Mouse (Mus musculus) neural tube, postnatal 0 days (tissue): ENCODE results near the gene Olfr625-ps1. TPM values are rescaled to one million over a fixed set of nuclear protein-coding genes. Genes with fewer than 3 reads are reported as not detected.

Source experiments
- polyA plus RNA-seq: library from polyadenylated mRNA; unstranded; fragments of >200 nt; fragmentation: Nextera tagmentation; extraction: Ambion mirVana; gene quantifications from 2 replicates; pipeline ENCODE4 v1.2.1, GENCODE M21; 2015

Gene Olfr625-ps1
- not detected in 2 replicates for polyA plus RNA-seq

GRCm38 (mm10) chr7:103682420-103682819, at the start of gene Olfr625-ps1:
Olfr625-ps1 (plus strand) TSS chr7:103682720.

GRCm38 (mm10) chr7:103642602-103643001, 39.9 kb upstream of the Olfr625-ps1 start, which contains the start of gene Olfr622:
Olfr622 (minus strand) TSS chr7:103642702.

GRCm38 (mm10) chr7:103663598-103663997, 18.9 kb upstream of the Olfr625-ps1 start, which contains the start of gene Olfr623:
Olfr623 (minus strand) TSS chr7:103663698.

GRCm38 (mm10) chr7:103671091-103671490, 11.4 kb upstream of the Olfr625-ps1 start, which contains the start of gene Olfr624:
Olfr624 (minus strand) TSS chr7:103671191.

GRCm38 (mm10) chr7:103714371-103714770, 31.9 kb downstream of the Olfr625-ps1 start, which contains the start of gene Olfr243:
Olfr243 (plus strand) TSS chr7:103714671.

GRCm38 (mm10) chr7:103730074-103730473, 47.6 kb downstream of the Olfr625-ps1 start, which contains the start of gene Olfr628:
Olfr628 (plus strand) TSS chr7:103730374.

Other genes starting within 250 kb of the Olfr625-ps1 start
- not detected in 2 replicates for gene Olfr605, start 237.3 kb upstream of the Olfr625-ps1 start, polyA plus RNA-seq
- not detected in 2 replicates for gene Olfr606, start 233.7 kb upstream of the Olfr625-ps1 start, polyA plus RNA-seq
- gene Olfr607, start 218.6 kb upstream of the Olfr625-ps1 start, polyA plus RNA-seq, result not detected in 2 replicates
- not detected in 2 replicates for gene Olfr608, start 212.8 kb upstream of the Olfr625-ps1 start, polyA plus RNA-seq
- not detected in 2 replicates for gene Olfr609, start 184.7 kb upstream of the Olfr625-ps1 start, polyA plus RNA-seq
- gene Olfr610, start 170.6 kb upstream of the Olfr625-ps1 start, polyA plus RNA-seq, result not detected in 2 replicates
- not detected in 2 replicates for gene Olfr611, start 161.9 kb upstream of the Olfr625-ps1 start, polyA plus RNA-seq
- gene Olfr612, start 140.0 kb upstream of the Olfr625-ps1 start, polyA plus RNA-seq, result not detected in 2 replicates
- gene Olfr613, start 134.6 kb upstream of the Olfr625-ps1 start, polyA plus RNA-seq, result not detected in 2 replicates
- gene Olfr615, start 126.6 kb upstream of the Olfr625-ps1 start, polyA plus RNA-seq, result not detected in 2 replicates
- gene Olfr616, start 113.6 kb upstream of the Olfr625-ps1 start, polyA plus RNA-seq, result not detected in 2 replicates
- gene Olfr617, start 109.7 kb upstream of the Olfr625-ps1 start, polyA plus RNA-seq, result not detected in 2 replicates
- gene Olfr618, start 92.6 kb upstream of the Olfr625-ps1 start, polyA plus RNA-seq, result not detected in 2 replicates
- not detected in 2 replicates for gene Olfr619, start 82.1 kb upstream of the Olfr625-ps1 start, polyA plus RNA-seq
- not detected in 2 replicates for gene Olfr620, start 70.2 kb upstream of the Olfr625-ps1 start, polyA plus RNA-seq
- gene Olfr622, start 40.0 kb upstream of the Olfr625-ps1 start, polyA plus RNA-seq, result not detected in 2 replicates
- not detected in 2 replicates for gene Olfr623, start 19.0 kb upstream of the Olfr625-ps1 start, polyA plus RNA-seq
- gene Olfr624, start 11.5 kb upstream of the Olfr625-ps1 start, polyA plus RNA-seq, result 0.04 TPM in 2 replicates
- not detected in 2 replicates for gene Olfr243, start 32.0 kb downstream of the Olfr625-ps1 start, polyA plus RNA-seq
- not detected in 2 replicates for gene Olfr628, start 47.7 kb downstream of the Olfr625-ps1 start, polyA plus RNA-seq
- not detected in 2 replicates for gene Olfr629, start 62.2 kb downstream of the Olfr625-ps1 start, polyA plus RNA-seq
- not detected in 2 replicates for gene Olfr630, start 74.6 kb downstream of the Olfr625-ps1 start, polyA plus RNA-seq
- not detected in 2 replicates for gene Olfr69, start 88.9 kb downstream of the Olfr625-ps1 start, polyA plus RNA-seq
- not detected in 2 replicates for gene Olfr68, start 97.0 kb downstream of the Olfr625-ps1 start, polyA plus RNA-seq
- not detected in 2 replicates for gene Olfr67, start 109.1 kb downstream of the Olfr625-ps1 start, polyA plus RNA-seq
- gene Hbb-bt, start 131.3 kb downstream of the Olfr625-ps1 start, polyA plus RNA-seq, result 239 and 288 TPM in 2 replicates
- gene Hbb-bs, start 145.4 kb downstream of the Olfr625-ps1 start, polyA plus RNA-seq, result 1,091 and 1,331 TPM in 2 replicates
- gene Hbb-bh2, start 157.8 kb downstream of the Olfr625-ps1 start, polyA plus RNA-seq, result not detected in 2 replicates
- gene Hbb-bh1, start 160.4 kb downstream of the Olfr625-ps1 start, polyA plus RNA-seq, result not detected in 2 replicates
- 0.77 TPM in 1 of 2 replicates, not detected in the other for gene Hbb-y, start 170.5 kb downstream of the Olfr625-ps1 start, polyA plus RNA-seq
- not detected in 2 replicates for gene Olfr66, start 203.5 kb downstream of the Olfr625-ps1 start, polyA plus RNA-seq
- gene Olfr64, start 211.8 kb downstream of the Olfr625-ps1 start, polyA plus RNA-seq, result not detected in 2 replicates
- gene Olfr65, start 220.8 kb downstream of the Olfr625-ps1 start, polyA plus RNA-seq, result not detected in 2 replicates
- gene Olfr631, start 246.1 kb downstream of the Olfr625-ps1 start, polyA plus RNA-seq, result not detected in 2 replicates